Mouse (Mus musculus) Patski (cell line): ENCODE measurements at regions not wholly inside any gene's neighbourhood (a gene's known extent, or its start where the extent isn't known, plus 50 kb on each side); places are given as distances from the start of the nearest gene placed in this dataset.
"Not testable (repeated sequence)": the region's sequence is repeated elsewhere in the genome, so short reads cannot be mapped to it uniquely, and the experiment has no call there.

Experiments
- ATAC-seq: fragments of 100-300 bp; one replicate; pipeline ENCODE4 v1.8.0; 2021
- CTCF ChIA-PET: fragments of 350-600 bp; sonication (Branson Sonifier 250); formaldehyde crosslinking; loops from one replicate; lab custom pipeline; 2022; ENCODE audit warnings: inconsistent platforms; lab: Charles Lee
- POLR2A ChIA-PET: fragments of 350-600 bp; sonication (Branson Sonifier 250); formaldehyde crosslinking; loops from one replicate; lab custom pipeline; 2022; ENCODE audit warnings: antibody characterized with exemption, inconsistent platforms; lab: Charles Lee
- DNase-seq: peaks from one replicate; pipeline ENCODE4 v3.0.0-alpha.2; 2011; ENCODE audit warnings: low read depth, low spot score
- H3K27me3 ChIP-seq: fragments of 371-371 bp; one replicate; pipeline ENCODE4 v1.5.1; 2021
- CTCF ChIP-seq: fragments of 100-300 bp; IDR thresholded peaks from one replicate; pipeline ENCODE4 v1.5.1; 2021
- in situ Hi-C: fragments of 300-500 bp; cut with MboI; formaldehyde crosslinking; loops from 3 replicates; pipeline ENCODE4 v1.11.1; 2018; ENCODE audit warnings: low pct_unique_long_range_greater_than_20kb, mixed read lengths

DNA sequence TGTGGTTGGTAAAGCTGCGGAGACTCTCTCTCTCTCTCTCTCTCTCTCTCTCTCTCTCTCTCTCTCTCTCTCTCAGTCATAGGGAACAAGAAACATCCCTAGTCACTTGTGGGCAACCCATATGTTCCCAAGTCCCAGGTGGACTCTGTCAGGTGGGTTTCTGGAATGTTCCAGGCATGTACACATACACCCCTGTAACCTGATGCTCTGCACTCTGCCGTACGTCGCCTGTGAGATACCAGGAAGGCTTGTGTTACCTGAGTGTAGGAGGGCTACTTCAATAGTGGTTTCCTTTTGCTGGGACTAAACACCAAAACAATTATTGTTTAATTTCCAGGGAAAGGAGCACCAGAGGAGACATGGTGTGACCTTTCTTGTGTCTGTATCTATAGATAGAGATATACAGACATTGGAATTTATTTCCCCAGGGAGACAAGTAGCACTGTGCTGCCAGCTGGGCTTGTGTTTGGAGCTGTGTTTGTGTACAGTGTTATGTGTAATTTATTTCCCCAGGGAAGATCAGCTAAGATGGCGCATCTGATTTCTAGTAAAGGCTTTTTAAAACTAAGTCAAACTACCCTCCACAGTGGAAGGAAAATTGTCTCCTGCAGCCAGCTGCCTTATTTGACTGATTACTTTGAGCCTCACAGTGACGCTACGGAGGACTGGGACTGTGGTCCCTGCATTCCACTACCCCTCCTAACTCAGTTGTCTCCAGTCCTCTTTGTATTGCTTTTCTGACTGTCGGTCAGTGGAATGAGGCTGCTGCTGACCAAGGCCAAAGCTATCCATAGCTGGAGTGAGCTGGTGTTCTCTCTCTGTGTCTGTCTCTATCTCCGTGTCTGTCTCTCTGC, 454.4 kb upstream of the Fam160b2 start:
- in situ Hi-C loops, result no loop called here
- CTCF ChIA-PET, result no interaction called here
- DNase-seq (no peak), ATAC-seq (no peak)
- TF ChIP-seq CTCF, result no peak
- POLR2A ChIA-PET, result no interaction called here
- no peaks in the 10 kb centered on the region for H3K27me3 ChIP-seq

DNA sequence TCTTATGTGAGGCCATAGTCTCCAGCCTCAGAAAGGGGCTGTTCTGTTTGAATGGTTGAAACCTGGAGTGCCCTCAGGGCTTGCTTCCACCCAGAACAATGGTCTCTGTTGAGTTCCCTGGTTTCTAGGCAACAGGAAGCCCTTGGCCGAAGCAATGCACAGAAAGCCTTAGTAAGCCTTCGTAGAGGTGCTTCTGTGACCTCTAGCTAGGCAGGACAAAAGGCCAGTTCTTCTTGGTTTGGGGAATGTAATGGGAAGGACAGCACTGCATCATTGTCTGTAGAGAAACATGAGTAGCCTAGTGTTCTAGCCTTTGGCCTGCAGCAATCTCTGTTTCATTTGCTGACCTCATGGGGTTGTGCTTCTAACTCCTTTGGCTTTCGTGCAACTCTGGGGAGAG, 447.5 kb upstream of the Fam160b2 start:
- no peaks in the 10 kb centered on the region for H3K27me3 ChIP-seq
- ChIA-PET CTCF (no interaction called here), POLR2A (no interaction called here)
- in situ Hi-C loops, result no loop called here
- ATAC-seq, result no peak
- TF ChIP-seq CTCF, result no peak
- DNase-seq, result no peak

- in situ Hi-C loops, CTCF ChIA-PET, H3K27me3 ChIP-seq, POLR2A ChIA-PET, DNase-seq, ATAC-seq: not testable (repeated sequence)
These were observed 444.5 kb upstream of the Fam160b2 start for GRCm38 (mm10) chr14:71043879-71044770.

DNA sequence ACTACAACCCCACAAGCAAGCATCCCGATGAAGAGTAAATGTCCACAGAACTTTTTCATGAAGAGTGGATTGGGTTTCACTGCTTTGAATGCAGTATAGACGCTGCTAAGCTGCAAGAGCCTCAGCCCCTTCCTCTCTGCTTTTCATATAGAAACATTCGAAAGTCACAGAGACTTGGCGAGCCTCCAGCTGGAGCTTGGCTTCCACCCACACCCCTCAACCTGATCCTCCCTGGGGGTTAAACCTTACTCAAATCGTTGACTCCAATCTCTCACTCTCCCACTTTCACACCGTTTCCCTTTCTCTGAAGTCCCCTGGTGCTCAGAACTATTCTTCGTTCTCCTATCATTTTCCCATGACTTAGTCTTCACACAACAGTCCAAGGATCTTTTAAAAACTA, 437.0 kb upstream of the Fam160b2 start:
- DNase-seq (no peak), ATAC-seq (no peak)
- in situ Hi-C loops, result no loop called here
- POLR2A ChIA-PET, result no interaction called here
- CTCF ChIA-PET, result no interaction called here
- TF ChIP-seq CTCF, result no peak
- H3K27me3 ChIP-seq, result no peaks in the 10 kb centered on the region

DNA sequence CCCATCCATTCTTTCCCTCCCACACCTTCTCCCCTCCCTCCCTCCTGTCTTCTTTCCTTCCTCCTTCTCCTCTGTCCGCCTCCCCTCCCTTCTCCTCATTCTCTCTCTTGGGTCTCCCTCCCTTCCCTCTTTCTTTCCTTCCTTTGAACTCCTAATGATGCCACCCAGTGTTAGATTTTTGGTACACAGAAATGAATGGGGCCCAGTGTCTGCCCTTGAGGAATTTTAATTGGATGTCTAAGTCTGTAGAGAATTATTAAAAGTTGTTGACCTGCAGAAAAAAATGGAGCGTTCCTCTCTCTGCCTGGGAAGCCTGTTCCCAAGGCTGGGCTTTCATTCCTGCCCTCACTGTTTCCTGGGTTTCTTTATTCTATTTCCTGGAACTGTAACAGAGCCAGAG, 434.0 kb upstream of the Fam160b2 start:
- TF ChIP-seq CTCF, result no peak

GRCm38 (mm10) chr14:71030164-71030880, 430.7 kb upstream of the Fam160b2 start:
- TF ChIP-seq CTCF, result no peak
- ATAC-seq (no peak), DNase-seq (no peak)
- ChIA-PET POLR2A (no interaction called here), CTCF (no interaction called here)
- H3K27me3 ChIP-seq, result no peaks in the 10 kb centered on the region
- in situ Hi-C loops, result no loop called here

More for the DNA sequence above, 434.0 kb upstream of the Fam160b2 start:
- POLR2A ChIA-PET, result no interaction called here
- CTCF ChIA-PET, result no interaction called here
- in situ Hi-C loops, result no loop called here
- no peak for DNase-seq
- ATAC-seq, result no peak
- H3K27me3 ChIP-seq, result no peaks in the 10 kb centered on the region
